Mouse (Mus musculus): ENCODE results near the gene Noc3l. TPM values are rescaled to one million over a fixed set of nuclear protein-coding genes. Genes with fewer than 3 reads are reported as not detected.

Gene Noc3l
- 3.2 and 3.3 TPM in 2 replicates for polyA plus RNA-seq (2012; rRNA removed)

DNA sequence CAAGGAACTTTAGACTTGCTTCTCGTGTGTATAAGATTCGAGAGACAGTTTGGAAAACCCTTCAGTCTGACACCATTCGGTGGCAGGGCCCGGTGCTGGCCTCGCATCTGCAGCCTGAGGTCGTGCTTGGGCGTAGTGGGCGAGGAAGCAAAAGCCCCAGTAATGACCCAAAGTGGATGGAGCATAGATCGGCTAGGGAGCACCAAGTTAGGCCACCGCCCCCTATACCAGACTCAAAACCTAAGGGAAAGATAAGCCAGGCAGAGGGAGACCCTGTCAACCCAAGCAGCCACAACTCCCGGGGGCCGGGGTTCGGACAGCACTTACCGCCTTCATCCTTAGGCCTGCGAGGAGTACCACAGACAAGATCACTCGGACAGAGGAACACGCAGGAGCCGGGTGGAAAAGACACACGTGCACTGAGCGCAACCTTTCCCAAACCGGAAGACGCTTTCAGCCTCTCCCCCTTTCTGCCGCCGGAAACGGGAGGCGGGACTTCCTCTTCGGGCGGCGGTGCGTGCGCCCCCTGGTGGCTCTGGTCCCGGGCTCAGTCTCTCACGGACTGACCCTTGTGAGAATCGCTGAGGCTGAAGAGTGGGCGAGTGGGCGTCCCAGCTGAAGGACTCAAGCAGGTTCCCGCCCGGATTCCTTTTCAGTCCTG, at the start of gene Noc3l:
Noc3l (minus strand) TSS at position 472 of the 661 bp plus-strand sequence.

DNA sequence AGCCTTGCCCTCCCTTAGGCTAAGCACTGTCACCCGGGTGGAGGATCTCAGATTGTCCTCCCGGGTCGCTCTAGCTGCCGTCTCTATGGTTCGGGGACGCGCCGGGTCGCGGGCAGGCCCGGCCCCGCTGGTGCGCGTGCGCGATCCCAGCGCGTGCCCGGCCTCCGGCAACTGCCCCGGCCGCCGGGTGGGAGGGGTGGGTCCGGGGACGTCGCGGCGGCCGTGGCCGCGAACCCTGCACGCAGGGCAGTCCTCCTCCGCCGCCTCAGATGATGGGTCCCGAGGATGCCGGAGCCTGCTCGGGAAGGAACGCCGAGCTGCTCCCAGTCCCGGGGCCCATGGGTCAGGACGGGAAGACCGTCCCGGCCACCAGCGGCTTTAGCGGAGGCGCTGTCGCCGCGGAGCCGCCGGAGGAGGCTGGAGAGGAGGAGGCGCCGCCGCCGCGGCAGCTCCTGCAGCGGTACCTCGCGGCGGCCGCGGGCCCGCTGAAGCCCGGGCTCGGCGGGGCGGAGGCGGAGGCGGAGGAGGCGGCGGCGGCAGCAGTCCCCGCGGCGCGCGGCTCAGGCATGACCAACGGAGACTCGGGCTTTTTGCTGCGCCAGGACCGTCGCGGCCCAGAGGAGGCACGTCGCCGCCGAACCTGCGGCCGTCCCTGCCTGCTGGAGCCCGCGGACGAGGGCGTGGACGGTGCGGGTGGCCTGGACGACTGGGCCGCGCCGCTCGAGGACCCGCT, 17.6 kb upstream of the Noc3l start, which contains the start of gene Tbc1d12:
Tbc1d12 (plus strand) TSS at position 142 of the 733 bp plus-strand sequence.

Other genes starting within 250 kb of the Noc3l start
- gene Tbc1d12, start 17.3 kb upstream of the Noc3l start, polyA plus RNA-seq (2012; rRNA removed): 1.4 and 1.6 TPM in 2 replicates
- gene Hells, start 111.7 kb upstream of the Noc3l start, polyA plus RNA-seq (2012; rRNA removed): 4.7 and 4.9 TPM in 2 replicates
- gene Cyp2c55, start 187.8 kb upstream of the Noc3l start, polyA plus RNA-seq (2012; rRNA removed): 0.01 TPM in 1 of 2 replicates, not detected in the other
- gene Cyp2c65, start 241.8 kb upstream of the Noc3l start, polyA plus RNA-seq (2012; rRNA removed): 0.02 TPM in 1 of 2 replicates, not detected in the other